Mouse (Mus musculus): ENCODE data around the gene Mrap2.

DNA sequence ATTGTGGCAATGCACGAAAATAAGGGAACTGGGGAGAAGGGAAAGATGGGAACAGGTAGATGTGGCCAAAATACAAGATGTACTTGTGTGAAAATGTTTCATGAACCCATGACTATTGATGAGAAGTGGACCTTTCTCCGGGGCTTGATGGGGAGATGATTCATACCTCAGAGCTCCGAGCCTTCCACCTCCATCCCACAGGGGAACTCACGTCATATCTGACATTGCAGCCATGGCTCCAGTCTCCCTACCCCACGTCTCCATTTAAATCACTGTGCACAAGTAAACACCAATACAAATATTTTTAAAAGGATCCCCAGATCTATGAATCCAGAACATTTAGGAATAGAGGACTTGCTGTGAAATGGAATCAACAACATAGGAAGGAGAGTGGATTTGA lies 29.1 kb upstream of the Mrap2 start:
- TF ChIP-seq POLR2A (IDR thresholded peaks at IDR 0.05; ENCODE audit: borderline replicate concordance, control insufficient read depth, low read depth, low read length) (no peak), CTCF (IDR thresholded peaks at IDR 0.05; ENCODE audit: control insufficient read depth, insufficient read depth, low read length) (no peak)
